Mouse (Mus musculus): ENCODE measurements around the gene Ryr2. TPM values are rescaled to one million over a fixed set of nuclear protein-coding genes. Genes with fewer than 3 reads are reported as not detected.

Gene Ryr2
- total RNA-seq, 1 experiment: 7.0 TPM

GRCm38 (mm10) chr13:11536851-11537250, 569.9 kb downstream of the Ryr2 start:
- no peak for DNase-seq (ENCODE audit: low read depth, low spot score)
- Histone ChIP-seq H3K9ac (ENCODE audit: insufficient read depth, low read depth, low read length, poor library complexity, severe bottlenecking) (no peak overlapping the region), H3K4me3 (ENCODE audit: insufficient read depth in 1 of 2, low read depth in 1 of 2, low read length in 2 of 2, poor library complexity in 1 of 2, severe bottlenecking in 1 of 2) (no peak overlapping the region), H3K36me3 (ENCODE audit: control insufficient read depth, insufficient read depth, low read length, poor library complexity, severe bottlenecking) (no peaks in the 10 kb centered on the region), H3K27ac (ENCODE audit: insufficient read depth, low read depth, low read length, poor library complexity, severe bottlenecking) (no peak overlapping the region), H3K9me3 (ENCODE audit: control insufficient read depth, insufficient read depth, low read depth, low read length) (no peaks in the 10 kb centered on the region), H3K4me1 (ENCODE audit: control insufficient read depth in 2 of 2, insufficient read depth in 2 of 2, low read length in 2 of 2, poor library complexity in 1 of 2) (no peaks in the 10 kb centered on the region)
- TF ChIP-seq CHD2 (IDR thresholded peaks at IDR 0.05; ENCODE audit: low read depth, low read length) (no peak), ZNF384 (IDR thresholded peaks at IDR 0.05; ENCODE audit: low read depth, low read length) (no peak), ZC3H11A (IDR thresholded peaks at IDR 0.05; ENCODE audit: borderline replicate concordance, low read depth, low read length) (no peak), HCFC1 (IDR thresholded peaks at IDR 0.05; ENCODE audit: borderline replicate concordance, insufficient read depth, low read length) (no peak), MAFK (IDR thresholded peaks at IDR 0.05; ENCODE audit: insufficient read depth, low read depth, low read length) (no peak)
- in situ Hi-C loops (cut with MboI; ENCODE audit: low sequenced_read_pairs in 2 of 2, unreplicated experiment in 2 of 2): no loop called here

GRCm38 (mm10) chr13:11535874-11536273, 570.9 kb downstream of the Ryr2 start:
- Histone ChIP-seq H3K27ac (ENCODE audit: insufficient read depth, low read depth, low read length, poor library complexity, severe bottlenecking) (no peak overlapping the region), H3K4me1 (ENCODE audit: control insufficient read depth in 2 of 2, insufficient read depth in 2 of 2, low read length in 2 of 2, poor library complexity in 1 of 2) (no peaks in the 10 kb centered on the region), H3K4me3 (ENCODE audit: insufficient read depth in 1 of 2, low read depth in 1 of 2, low read length in 2 of 2, poor library complexity in 1 of 2, severe bottlenecking in 1 of 2) (no peak overlapping the region), H3K9me3 (ENCODE audit: control insufficient read depth, insufficient read depth, low read depth, low read length) (no peaks in the 10 kb centered on the region), H3K9ac (ENCODE audit: insufficient read depth, low read depth, low read length, poor library complexity, severe bottlenecking) (no peak overlapping the region), H3K36me3 (ENCODE audit: control insufficient read depth, insufficient read depth, low read length, poor library complexity, severe bottlenecking) (no peaks in the 10 kb centered on the region)
- TF ChIP-seq MAFK (IDR thresholded peaks at IDR 0.05; ENCODE audit: insufficient read depth, low read depth, low read length) (no peak), CHD2 (IDR thresholded peaks at IDR 0.05; ENCODE audit: low read depth, low read length) (no peak), ZNF384 (IDR thresholded peaks at IDR 0.05; ENCODE audit: low read depth, low read length) (no peak), HCFC1 (IDR thresholded peaks at IDR 0.05; ENCODE audit: borderline replicate concordance, insufficient read depth, low read length) (no peak), ZC3H11A (IDR thresholded peaks at IDR 0.05; ENCODE audit: borderline replicate concordance, low read depth, low read length) (no peak)
- no peak for DNase-seq (ENCODE audit: low read depth, low spot score)
- in situ Hi-C loops (cut with MboI; ENCODE audit: low sequenced_read_pairs in 2 of 2, unreplicated experiment in 2 of 2): no loop called here

GRCm38 (mm10) chr13:11533265-11533664, 573.5 kb downstream of the Ryr2 start:
- Histone ChIP-seq H3K27ac (ENCODE audit: insufficient read depth, low read depth, low read length, poor library complexity, severe bottlenecking) (no peak overlapping the region), H3K9me3 (ENCODE audit: control insufficient read depth, insufficient read depth, low read depth, low read length) (no peaks in the 10 kb centered on the region), H3K4me3 (ENCODE audit: insufficient read depth in 1 of 2, low read depth in 1 of 2, low read length in 2 of 2, poor library complexity in 1 of 2, severe bottlenecking in 1 of 2) (no peak overlapping the region), H3K4me1 (ENCODE audit: control insufficient read depth in 2 of 2, insufficient read depth in 2 of 2, low read length in 2 of 2, poor library complexity in 1 of 2) (no peaks in the 10 kb centered on the region), H3K9ac (ENCODE audit: insufficient read depth, low read depth, low read length, poor library complexity, severe bottlenecking) (no peak overlapping the region), H3K36me3 (ENCODE audit: control insufficient read depth, insufficient read depth, low read length, poor library complexity, severe bottlenecking) (no peaks in the 10 kb centered on the region)
- no peak for DNase-seq (ENCODE audit: low read depth, low spot score)
- TF ChIP-seq HCFC1 (IDR thresholded peaks at IDR 0.05; ENCODE audit: borderline replicate concordance, insufficient read depth, low read length) (no peak), ZNF384 (IDR thresholded peaks at IDR 0.05; ENCODE audit: low read depth, low read length) (no peak), CHD2 (IDR thresholded peaks at IDR 0.05; ENCODE audit: low read depth, low read length) (no peak), MAFK (IDR thresholded peaks at IDR 0.05; ENCODE audit: insufficient read depth, low read depth, low read length) (no peak), ZC3H11A (IDR thresholded peaks at IDR 0.05; ENCODE audit: borderline replicate concordance, low read depth, low read length) (no peak)
- in situ Hi-C loops (cut with MboI; ENCODE audit: low sequenced_read_pairs in 2 of 2, unreplicated experiment in 2 of 2): no loop called here

- in situ Hi-C loops (cut with MboI; ENCODE audit: low sequenced_read_pairs in 2 of 2, unreplicated experiment in 2 of 2): no loop called here
- no peaks in the 10 kb centered on the region for H3K36me3 ChIP-seq (ENCODE audit: control insufficient read depth, insufficient read depth, low read length, poor library complexity, severe bottlenecking)
- H3K4me3 ChIP-seq (ENCODE audit: insufficient read depth in 1 of 2, low read depth in 1 of 2, low read length in 2 of 2, poor library complexity in 1 of 2, severe bottlenecking in 1 of 2): no peak overlapping the region
- H3K27ac ChIP-seq (ENCODE audit: insufficient read depth, low read depth, low read length, poor library complexity, severe bottlenecking): no peak overlapping the region
- TF ChIP-seq ZC3H11A (IDR thresholded peaks at IDR 0.05; ENCODE audit: borderline replicate concordance, low read depth, low read length): no peak
- no peak for TF ChIP-seq HCFC1 (IDR thresholded peaks at IDR 0.05; ENCODE audit: borderline replicate concordance, insufficient read depth, low read length)
- no peak for TF ChIP-seq ZNF384 (IDR thresholded peaks at IDR 0.05; ENCODE audit: low read depth, low read length)
- no peak for TF ChIP-seq CHD2 (IDR thresholded peaks at IDR 0.05; ENCODE audit: low read depth, low read length)
- TF ChIP-seq MAFK (IDR thresholded peaks at IDR 0.05; ENCODE audit: insufficient read depth, low read depth, low read length): no peak
- H3K4me1 ChIP-seq (ENCODE audit: control insufficient read depth in 2 of 2, insufficient read depth in 2 of 2, low read length in 2 of 2, poor library complexity in 1 of 2): no peaks in the 10 kb centered on the region
- H3K9ac ChIP-seq (ENCODE audit: insufficient read depth, low read depth, low read length, poor library complexity, severe bottlenecking): no peak overlapping the region
- no peaks in the 10 kb centered on the region for H3K9me3 ChIP-seq (ENCODE audit: control insufficient read depth, insufficient read depth, low read depth, low read length)
- no peak for DNase-seq (ENCODE audit: low read depth, low spot score)
Observed at GRCm38 (mm10) chr13:11532014-11532890, 574.5 kb downstream of the Ryr2 start.
